Mouse (Mus musculus) cerebellum, postnatal 4 days (tissue): ENCODE measurements at regions not wholly inside any gene's neighbourhood (a gene's known extent, or its start where the extent isn't known, plus 50 kb on each side); places are given as distances from the start of the nearest gene placed in this dataset.

Source experiments
- DNase-seq, 2 experiments: peaks; one replicate each; pipeline ENCODE4 v3.0.0; 2022; ENCODE audit warnings: low spot score in 2 of 2, mixed read lengths in 1 of 2

DNA sequence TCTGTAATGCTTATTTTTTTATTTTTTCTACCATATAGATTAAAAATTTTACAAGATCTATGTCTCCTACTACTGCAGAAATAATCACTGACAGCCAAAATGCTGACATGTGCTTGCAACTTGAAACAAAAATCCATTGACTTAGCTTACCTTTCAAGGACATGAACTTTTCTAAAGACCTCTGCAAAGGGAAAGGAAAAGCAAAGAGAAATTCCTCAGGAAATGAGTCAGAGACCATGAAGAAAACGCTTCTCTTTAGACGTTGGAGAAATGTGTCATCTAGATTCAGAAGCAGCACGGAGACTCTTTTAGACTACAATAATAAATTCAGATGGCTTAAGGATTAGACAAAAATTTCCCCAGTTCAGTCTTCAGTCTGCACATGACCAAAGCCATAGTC lies 2188.6 kb upstream of the Tenm3 start:
- no peak for DNase-seq

DNA sequence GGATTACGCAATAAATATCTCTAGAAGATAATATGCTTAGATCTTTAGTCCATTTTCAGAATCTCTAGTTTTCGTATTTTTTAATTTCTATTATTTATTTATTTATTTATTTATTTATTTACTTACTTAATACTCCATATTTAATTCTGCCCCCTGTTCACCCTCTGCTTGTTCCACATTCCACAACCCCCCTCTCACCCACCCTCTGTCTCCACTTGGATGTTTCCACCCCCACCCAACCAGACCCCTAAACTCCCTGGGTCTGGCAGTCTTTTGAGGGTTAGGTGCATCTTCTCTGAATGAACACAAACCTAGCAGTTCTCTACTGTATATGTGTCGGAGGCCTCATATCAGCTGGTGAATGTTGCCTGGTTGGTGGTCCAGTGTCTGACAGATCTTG lies 2166.8 kb upstream of the Tenm3 start:
- no peak for DNase-seq

DNA sequence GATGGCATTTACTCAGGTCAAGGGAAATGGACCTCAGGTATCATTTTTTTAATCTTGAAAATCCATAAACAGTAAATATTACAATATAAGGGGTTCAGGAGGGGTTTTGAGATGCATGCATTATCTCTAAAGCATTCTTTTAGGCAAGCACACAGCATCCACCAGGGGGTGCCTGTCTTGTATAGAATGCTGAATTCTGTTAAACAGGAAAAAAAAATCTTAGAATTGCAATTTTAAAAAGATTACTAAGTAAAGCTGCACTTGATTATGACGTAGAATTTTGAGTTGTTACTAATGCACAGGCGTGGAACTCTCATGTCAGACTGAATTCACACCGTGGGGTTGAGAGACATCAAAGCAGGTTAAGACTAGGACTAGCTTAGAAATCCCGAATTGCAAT lies 2123.6 kb upstream of the Tenm3 start:
- DNase-seq, result peak in 1 of 2 experiments; percentile 21

DNA sequence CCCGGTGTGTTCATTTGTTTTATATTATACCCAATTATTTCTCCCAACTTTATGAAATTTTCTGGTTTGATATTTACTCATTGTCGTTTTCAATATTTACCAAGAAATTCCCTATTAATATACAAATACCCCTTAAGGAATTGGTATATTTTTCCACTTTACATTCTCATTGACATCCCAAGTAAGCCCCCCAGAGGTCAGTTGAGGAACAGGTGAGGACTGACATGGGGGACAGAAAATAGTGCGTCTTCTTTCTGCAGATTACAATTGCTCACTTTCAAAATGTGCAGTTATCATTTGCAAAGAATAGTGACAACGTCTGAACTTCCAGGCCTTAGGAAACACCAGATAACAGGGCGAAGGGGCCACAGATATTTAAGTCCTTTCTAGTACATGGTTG lies 2073.8 kb upstream of the Tenm3 start:
- no peak for DNase-seq

DNA sequence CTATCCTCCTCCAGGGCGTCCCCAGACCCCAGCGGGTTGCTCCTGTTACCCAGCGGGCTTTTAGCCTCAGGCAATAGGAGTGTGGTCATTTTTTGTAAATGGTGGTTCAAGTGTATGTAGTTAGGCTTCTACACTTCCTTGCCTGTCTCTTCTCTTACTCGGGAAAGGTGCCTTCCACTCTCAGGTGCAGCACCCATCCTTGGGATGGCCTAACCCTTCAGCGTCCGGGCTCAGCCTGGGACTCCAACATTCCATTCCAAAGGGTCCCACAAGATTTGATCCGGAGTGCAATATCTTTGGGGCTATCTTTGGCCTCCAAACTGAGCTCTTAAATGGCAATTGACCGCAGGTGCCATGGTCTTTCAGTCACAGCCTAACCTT lies 2073.0 kb upstream of the Tenm3 start:
- peak in 1 of 2 experiments; percentile 2 for DNase-seq

DNA sequence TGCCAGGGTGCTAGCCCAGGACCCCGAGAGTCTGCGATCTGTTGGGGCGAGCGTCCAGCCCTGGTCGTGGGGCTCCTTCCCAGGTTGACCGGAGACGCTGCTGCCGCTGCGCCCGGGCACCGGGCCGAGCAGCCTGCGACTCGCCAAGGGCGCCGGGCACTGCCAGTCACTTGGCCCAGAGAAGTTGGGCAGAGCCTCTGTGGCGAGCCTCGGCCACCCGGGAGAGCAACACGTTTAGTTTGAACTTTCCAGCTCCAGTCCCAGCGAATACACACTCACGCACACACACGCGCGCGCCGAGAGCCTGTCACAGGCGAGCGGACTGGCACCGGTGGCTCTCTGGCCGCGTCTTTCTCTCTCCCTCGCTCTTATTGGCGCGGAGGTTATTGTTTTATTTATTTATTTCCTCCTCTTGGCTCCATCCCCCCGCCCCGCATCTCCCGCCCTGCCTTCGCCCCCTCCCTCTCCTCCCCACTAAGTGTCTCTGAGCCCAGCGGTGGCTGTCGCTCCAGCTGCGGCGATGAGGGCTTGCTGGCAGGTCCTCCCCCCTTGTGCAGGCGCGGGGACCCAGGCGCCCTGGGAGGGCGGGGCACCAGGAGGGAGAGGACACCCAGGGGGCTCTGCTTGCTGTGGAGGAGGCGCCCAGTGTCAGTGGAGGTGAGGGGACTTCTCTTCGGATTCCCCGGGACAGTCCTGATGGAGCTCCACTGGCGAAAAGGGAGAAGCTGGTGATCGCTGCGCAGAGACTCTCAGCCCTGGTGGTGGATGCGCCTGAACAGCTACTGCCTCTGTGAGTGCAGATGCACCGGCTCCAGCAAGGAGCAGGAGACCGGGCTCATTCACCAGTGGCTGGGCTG lies 2072.4 kb upstream of the Tenm3 start:
- peak; percentile 44 to 55 for DNase-seq

DNA sequence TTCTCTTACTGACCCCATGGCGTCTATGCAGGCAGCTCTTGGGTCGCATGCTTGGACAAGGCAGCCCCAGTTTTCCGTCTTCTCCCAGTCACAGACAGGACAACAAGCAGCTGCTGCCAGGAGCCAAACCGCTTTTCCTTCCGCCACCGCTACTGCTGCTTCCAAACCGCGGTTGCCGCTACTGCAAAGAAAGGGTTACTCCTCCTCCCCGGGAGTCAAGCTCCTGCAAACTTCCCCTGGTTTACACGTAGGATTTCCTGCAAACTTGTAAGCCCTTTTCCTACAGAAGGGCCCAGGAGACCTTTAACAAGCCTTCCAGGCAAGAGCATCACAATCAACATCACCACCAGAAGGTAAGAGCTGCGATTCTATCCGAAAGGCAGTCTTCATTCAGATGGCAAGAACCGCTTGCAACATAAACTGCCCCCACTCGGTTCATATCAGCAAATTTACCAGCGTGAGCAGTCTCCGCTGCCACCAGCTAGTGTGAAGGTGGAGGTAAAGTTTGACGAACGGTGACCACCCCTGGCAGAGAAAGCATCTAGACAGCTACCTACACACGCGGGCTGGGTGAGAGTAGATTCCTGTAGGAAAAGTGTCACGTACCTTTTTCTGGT lies 2071.6 kb upstream of the Tenm3 start:
- DNase-seq, result peak; percentile 23 to 38

DNA sequence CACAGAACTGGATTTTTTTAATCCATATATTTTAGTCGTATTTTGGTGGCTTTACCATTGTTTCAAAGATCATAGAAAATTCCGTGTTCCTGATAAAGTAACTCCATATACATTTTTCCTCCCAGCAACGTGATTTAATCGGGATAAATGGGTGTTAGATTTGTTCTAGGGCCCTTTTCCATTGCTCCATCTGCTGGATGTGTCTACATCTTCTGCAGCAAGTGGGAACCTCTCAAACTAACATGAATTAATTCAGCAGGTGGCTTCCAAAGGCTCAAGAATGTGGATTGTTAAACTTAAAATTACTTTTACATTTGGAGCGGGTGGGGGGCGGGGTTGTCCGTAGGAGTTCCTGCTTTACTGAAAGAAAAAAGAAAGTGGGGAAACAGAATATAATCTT lies 2070.9 kb upstream of the Tenm3 start:
- no peak for DNase-seq

DNA sequence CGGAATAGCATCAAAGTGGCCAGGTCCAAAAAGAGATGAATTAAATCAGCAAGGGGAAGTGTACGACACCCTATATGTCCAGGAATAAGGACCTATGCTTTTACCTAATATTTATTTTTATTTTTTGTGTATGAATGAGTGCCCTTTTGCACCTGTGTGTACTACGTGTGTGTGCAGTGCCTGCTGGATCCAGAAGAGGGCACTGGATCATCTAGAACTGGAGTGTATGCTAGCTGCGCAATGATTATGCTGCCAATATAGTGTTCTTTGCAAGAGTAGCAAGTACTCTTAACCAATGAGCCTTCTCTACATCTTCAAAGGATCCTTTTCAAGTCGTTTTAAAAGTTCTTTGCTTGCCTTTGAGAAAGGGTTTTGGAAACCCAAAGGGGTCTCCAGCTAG lies 2034.4 kb upstream of the Tenm3 start:
- DNase-seq, result no peak
